Mouse (Mus musculus) neural tube, embryonic 13.5 days (tissue): ENCODE measurements around the gene Htr2b. TPM values are rescaled to one million over a fixed set of nuclear protein-coding genes. Genes with fewer than 3 reads are reported as not detected.

ENCODE experiments used
- ATAC-seq: fragments of 200-750 bp; cut with Nextera tagmentation; 2 replicates; pipeline ENCODE4 v1.8.0; 2017; ENCODE audit warnings: low read depth, mild to moderate bottlenecking, moderate TSS enrichment, moderate library complexity
- H3K27ac ChIP-seq: fragments of 300-500 bp; sonication (generic); replicated peaks from 2 replicates; pipeline ENCODE4 v1.5.1; 2015; ENCODE audit warnings: moderate library complexity, mild to moderate bottlenecking, inconsistent platforms
- H3K27me3 ChIP-seq: fragments of 300-500 bp; sonication (generic); 2 replicates; pipeline ENCODE4 v1.6.1; 2015; ENCODE audit warnings: mild to moderate bottlenecking, inconsistent platforms
- H3K36me3 ChIP-seq: fragments of 300-500 bp; sonication (generic); 2 replicates; pipeline ENCODE4 v1.6.1; 2015; ENCODE audit warnings: mild to moderate bottlenecking, inconsistent platforms
- H3K4me1 ChIP-seq: fragments of 300-500 bp; sonication (generic); replicated peaks from 2 replicates; pipeline ENCODE4 v1.6.1; 2015; ENCODE audit warnings: inconsistent platforms
- H3K4me2 ChIP-seq: fragments of 300-500 bp; sonication (generic); 2 replicates; pipeline ENCODE4 v1.6.1; 2015; ENCODE audit warnings: inconsistent platforms, mild to moderate bottlenecking, moderate library complexity
- H3K4me3 ChIP-seq: fragments of 300-500 bp; sonication (generic); 2 replicates; pipeline ENCODE4 v1.5.1; 2015; ENCODE audit warnings: mild to moderate bottlenecking, inconsistent platforms
- H3K9ac ChIP-seq: fragments of 300-500 bp; sonication (generic); 2 replicates; pipeline ENCODE4 v1.6.1; 2015; ENCODE audit warnings: moderate library complexity, mild to moderate bottlenecking, inconsistent platforms
- H3K9me3 ChIP-seq: fragments of 300-500 bp; sonication (generic); 2 replicates; pipeline ENCODE4 v1.6.1; 2016; ENCODE audit warnings: inconsistent platforms
- WGBS: fragments of 180-500 bp; shearing (Covaris S2); methylation state at CpG from one replicate; pipeline ENCODE4 v1.1.7; 2015; 5-methylcytosine and 5-hydroxymethylcytosine counted together
- polyA plus RNA-seq: library from polyadenylated mRNA; unstranded; fragments of >200 nt; fragmentation: Nextera tagmentation; extraction: Ambion mirVana; gene quantifications from 2 replicates; pipeline ENCODE4 v1.2.1, GENCODE M21; 2015

Gene Htr2b
- polyA plus RNA-seq, 1 experiment from 2014 or later = 0.27 TPM

DNA sequence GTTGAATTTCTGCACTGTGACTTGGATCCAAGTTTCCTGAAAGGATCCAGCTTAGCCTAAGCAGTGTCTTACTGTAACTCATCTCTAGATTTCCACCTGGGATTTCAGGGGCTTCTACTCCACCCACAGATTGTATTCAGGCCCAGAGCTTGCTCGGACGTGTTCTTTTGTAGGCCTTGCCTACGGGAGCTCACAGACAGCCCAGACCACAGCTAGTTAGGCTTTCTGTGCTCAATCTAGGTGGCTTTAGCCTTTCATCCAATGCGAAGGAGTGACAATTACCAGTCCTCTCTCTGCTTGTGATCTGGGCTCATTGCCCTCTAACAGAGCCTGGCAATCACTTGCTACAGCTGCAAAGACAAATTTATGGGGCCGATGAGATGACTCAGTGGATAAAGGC is 34.5 kb upstream of the Htr2b start:
- H3K4me1 ChIP-seq = no peaks in the 10 kb centered on the region
- H3K4me2 ChIP-seq = no peak overlapping the region
- ATAC-seq = no peak
- H3K4me3 ChIP-seq = no peak overlapping the region
- no peaks in the 10 kb centered on the region for H3K27me3 ChIP-seq
- no peaks in the 10 kb centered on the region for H3K9me3 ChIP-seq
- H3K27ac ChIP-seq = no peak overlapping the region
- H3K36me3 ChIP-seq = peaks cover 8% of the 10 kb centered on the region; the same call in 1 of the 2 replicates
- no peak overlapping the region for H3K9ac ChIP-seq
- 81% methylated on average over 5 of the region's 5 CpGs for WGBS

DNA sequence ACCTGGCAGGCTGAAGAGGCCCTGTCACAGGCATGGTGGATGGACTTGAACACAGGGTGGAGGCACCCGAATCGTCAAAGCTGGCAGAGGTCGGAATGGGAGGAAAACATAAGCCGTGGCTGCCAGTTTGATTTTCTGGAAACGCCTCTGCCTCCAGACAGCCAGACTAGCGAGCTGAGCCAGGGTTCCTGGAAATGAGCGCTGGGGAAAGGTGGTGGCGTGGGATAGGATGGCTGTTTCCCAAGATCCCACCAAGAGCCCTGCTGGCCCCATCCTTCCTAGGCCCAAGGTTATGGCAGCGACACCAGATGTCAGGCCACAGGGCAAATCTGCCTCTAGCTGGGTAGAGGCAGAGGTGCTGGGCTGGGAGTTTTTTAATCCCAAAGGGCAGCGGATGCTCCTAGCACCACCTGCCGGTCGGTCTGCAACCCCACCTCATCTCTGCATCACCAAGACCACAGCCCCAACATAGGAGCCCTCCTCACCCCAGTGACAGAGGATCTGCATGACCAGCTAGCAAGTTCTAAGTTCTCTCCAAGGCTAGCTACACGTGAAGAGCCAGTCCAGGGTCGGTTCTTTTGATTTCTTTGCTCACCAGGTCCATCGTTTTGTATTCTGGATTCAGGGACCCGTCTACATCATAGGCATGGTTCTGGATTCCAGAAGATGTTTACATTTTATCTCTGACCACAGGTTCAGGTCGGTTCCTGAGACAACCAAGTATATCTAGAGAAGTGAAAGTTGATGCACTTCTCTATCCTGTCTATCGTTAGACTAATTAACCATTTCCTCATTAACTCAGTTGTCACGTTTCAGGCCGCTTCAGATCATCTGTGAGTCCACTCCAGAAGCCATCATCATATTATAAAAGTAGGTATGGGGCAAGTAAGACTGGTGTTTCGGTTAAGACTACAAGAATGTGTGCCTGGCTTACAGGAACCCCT is 32.5 kb upstream of the Htr2b start:
- no peaks in the 10 kb centered on the region for H3K27me3 ChIP-seq
- no peak overlapping the region for H3K4me2 ChIP-seq
- ATAC-seq = no peak
- no peak overlapping the region for H3K4me3 ChIP-seq
- 80% methylated on average over 21 of the region's 21 CpGs for WGBS
- no peaks in the 10 kb centered on the region for H3K9me3 ChIP-seq
- H3K9ac ChIP-seq = no peak overlapping the region
- no peaks in the 10 kb centered on the region for H3K4me1 ChIP-seq
- H3K36me3 ChIP-seq = peaks cover 27% of the 10 kb centered on the region
- no peak overlapping the region for H3K27ac ChIP-seq

DNA sequence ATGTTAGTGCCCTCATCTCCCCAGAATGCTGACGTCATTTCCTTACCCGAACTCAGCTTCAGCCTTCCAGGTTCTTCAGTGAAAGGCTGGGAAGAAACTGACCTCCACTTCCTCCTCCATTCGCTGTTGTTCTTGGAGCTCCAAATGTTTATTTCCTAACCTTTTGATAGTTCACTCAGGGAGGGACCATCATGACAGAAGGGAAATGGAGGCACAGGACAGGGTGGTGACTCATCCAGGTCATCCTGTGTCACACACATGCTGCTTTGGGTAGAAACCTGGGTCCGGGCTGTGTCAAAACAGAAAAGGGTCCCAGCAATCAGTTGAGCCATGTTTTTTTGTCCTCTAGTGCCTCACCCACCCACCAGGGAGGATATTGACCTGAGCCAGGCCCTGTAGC is 31.4 kb upstream of the Htr2b start:
- H3K4me1 ChIP-seq = no peaks in the 10 kb centered on the region
- WGBS = 87% methylated on average over 4 of the region's 4 CpGs
- H3K9me3 ChIP-seq = no peaks in the 10 kb centered on the region
- peaks cover 37% of the 10 kb centered on the region for H3K36me3 ChIP-seq
- H3K27ac ChIP-seq = no peak overlapping the region
- no peak overlapping the region for H3K9ac ChIP-seq
- H3K4me2 ChIP-seq = no peak overlapping the region
- no peak for ATAC-seq
- no peaks in the 10 kb centered on the region for H3K27me3 ChIP-seq
- no peak overlapping the region for H3K4me3 ChIP-seq

- ATAC-seq = no peak
- H3K27me3 ChIP-seq = no peaks in the 10 kb centered on the region
- no peaks in the 10 kb centered on the region for H3K9me3 ChIP-seq
- 95% methylated on average over 3 of the region's 3 CpGs for WGBS
- no peak overlapping the region for H3K4me3 ChIP-seq
- H3K36me3 ChIP-seq = peaks cover 56% of the 10 kb centered on the region
- H3K27ac ChIP-seq = no peak overlapping the region
- no peaks in the 10 kb centered on the region for H3K4me1 ChIP-seq
- no peak overlapping the region for H3K4me2 ChIP-seq
- no peak overlapping the region for H3K9ac ChIP-seq
Measured at GRCm38 (mm10) chr1:86141081-86141480, 29.3 kb upstream of the Htr2b start.

DNA sequence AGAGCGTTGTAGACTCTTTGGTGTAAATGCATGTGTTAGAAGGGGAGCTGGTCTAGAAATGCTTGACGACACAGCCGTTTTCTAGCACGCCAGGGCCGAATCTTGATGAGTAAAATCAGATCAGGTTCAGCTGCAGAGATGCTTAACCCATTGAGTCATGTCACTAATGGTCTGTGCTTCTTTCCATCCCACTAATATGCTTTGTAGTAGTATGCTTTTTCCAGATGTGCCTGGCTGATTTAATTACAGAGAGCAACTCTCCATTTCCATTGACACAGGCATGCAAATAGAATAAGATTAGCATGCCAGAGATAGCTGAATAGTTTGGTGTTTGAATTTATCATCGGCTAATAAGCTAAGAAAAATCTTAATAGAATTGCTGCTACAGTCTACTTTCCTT is 23.5 kb upstream of the Htr2b start:
- peaks cover 86% of the 10 kb centered on the region for H3K36me3 ChIP-seq
- H3K9me3 ChIP-seq = no peaks in the 10 kb centered on the region
- no peak overlapping the region for H3K4me3 ChIP-seq
- no peak for ATAC-seq
- no peak overlapping the region for H3K4me2 ChIP-seq
- no peaks in the 10 kb centered on the region for H3K27me3 ChIP-seq
- no peak overlapping the region for H3K27ac ChIP-seq
- no peak overlapping the region for H3K9ac ChIP-seq
- 91% methylated on average over 6 of the region's 6 CpGs for WGBS
- no peaks in the 10 kb centered on the region for H3K4me1 ChIP-seq

DNA sequence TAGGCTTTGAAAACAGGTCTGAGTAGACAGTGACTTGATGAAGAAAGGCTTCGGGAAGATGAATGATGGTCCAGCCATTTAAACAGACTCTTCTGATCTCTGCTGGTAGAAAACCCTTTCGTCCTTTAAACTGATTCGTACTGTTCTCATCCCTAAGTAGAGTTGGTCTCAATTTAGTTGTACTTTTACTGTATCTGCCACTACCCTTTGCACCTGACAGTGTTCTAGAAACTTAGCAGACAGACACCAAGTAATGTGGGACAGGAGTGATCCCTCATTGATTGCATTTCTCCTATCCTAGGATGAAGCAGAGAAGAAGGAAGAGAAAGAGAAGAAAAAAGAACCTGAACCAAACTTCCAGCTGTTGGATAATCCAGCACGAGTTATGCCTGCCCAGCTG is 21.6 kb upstream of the Htr2b start, which contains the start of gene Gm21972:
Gene Gm21972, plus strand, starts transcription at position 301 of the 400 bp plus-strand sequence.
- Histone ChIP-seq H3K9me3 (no peaks in the 10 kb centered on the region), H3K27ac (no peak within 1 kb of the TSS), H3K4me2 (no peak within 1 kb of the TSS), H3K4me1 (no peaks in the 10 kb centered on the region), H3K4me3 (no peak within 1 kb of the TSS), H3K9ac (no peak within 1 kb of the TSS), H3K36me3 (peaks cover 85% of the 10 kb centered on the region), H3K27me3 (no peaks in the 10 kb centered on the region)
- ATAC-seq = no peak
- WGBS = 96% methylated on average over 4 of the region's 4 CpGs

GRCm38 (mm10) chr1:86126036-86126435 is 14.3 kb upstream of the Htr2b start:
- Histone ChIP-seq H3K9me3 (no peaks in the 10 kb centered on the region), H3K27ac (no peak overlapping the region), H3K36me3 (peaks cover 82% of the 10 kb centered on the region), H3K4me2 (no peak overlapping the region), H3K9ac (no peak overlapping the region), H3K4me1 (no peaks in the 10 kb centered on the region), H3K4me3 (no peak overlapping the region), H3K27me3 (no peaks in the 10 kb centered on the region)
- ATAC-seq = no peak
- WGBS = 92% methylated on average over 2 of the region's 2 CpGs

GRCm38 (mm10) chr1:86119549-86119948 is 7.8 kb upstream of the Htr2b start:
- no peak overlapping the region for H3K9ac ChIP-seq
- no peaks in the 10 kb centered on the region for H3K9me3 ChIP-seq
- H3K4me3 ChIP-seq = no peak overlapping the region
- H3K27ac ChIP-seq = no peak overlapping the region
- no peaks in the 10 kb centered on the region for H3K27me3 ChIP-seq
- peaks cover 65% of the 10 kb centered on the region for H3K36me3 ChIP-seq
- ATAC-seq = no peak
- no peak overlapping the region for H3K4me2 ChIP-seq
- no peaks in the 10 kb centered on the region for H3K4me1 ChIP-seq
- 90% methylated on average over 4 of the region's 4 CpGs for WGBS

- ATAC-seq = no peak
- WGBS = 96% methylated on average over 3 of the region's 3 CpGs
- H3K4me3 ChIP-seq = no peak overlapping the region
- H3K4me1 ChIP-seq = 0 out of 2 replicates have a peak, but pooled peaks cover 5% of the 10 kb centered on the region
- H3K27ac ChIP-seq = no peak overlapping the region
- H3K9me3 ChIP-seq = no peaks in the 10 kb centered on the region
- no peak overlapping the region for H3K9ac ChIP-seq
- no peak overlapping the region for H3K4me2 ChIP-seq
- no peaks in the 10 kb centered on the region for H3K27me3 ChIP-seq
- peaks cover 25% of the 10 kb centered on the region for H3K36me3 ChIP-seq
Measured at GRCm38 (mm10) chr1:86114141-86114540, 2.4 kb upstream of the Htr2b start.

- ATAC-seq = no peak
- WGBS = 96% methylated on average over 1 of the region's 1 CpGs
- Histone ChIP-seq H3K4me1 (no peaks in the 10 kb centered on the region), H3K27me3 (no peaks in the 10 kb centered on the region), H3K4me2 (no peak overlapping the region), H3K4me3 (no peak overlapping the region), H3K36me3 (peaks cover 12% of the 10 kb centered on the region; the same call in 1 of the 2 replicates), H3K9ac (no peak overlapping the region), H3K9me3 (no peaks in the 10 kb centered on the region), H3K27ac (no peak overlapping the region)
Measured at GRCm38 (mm10) chr1:86105054-86105453, 6.7 kb downstream of the Htr2b start.

DNA sequence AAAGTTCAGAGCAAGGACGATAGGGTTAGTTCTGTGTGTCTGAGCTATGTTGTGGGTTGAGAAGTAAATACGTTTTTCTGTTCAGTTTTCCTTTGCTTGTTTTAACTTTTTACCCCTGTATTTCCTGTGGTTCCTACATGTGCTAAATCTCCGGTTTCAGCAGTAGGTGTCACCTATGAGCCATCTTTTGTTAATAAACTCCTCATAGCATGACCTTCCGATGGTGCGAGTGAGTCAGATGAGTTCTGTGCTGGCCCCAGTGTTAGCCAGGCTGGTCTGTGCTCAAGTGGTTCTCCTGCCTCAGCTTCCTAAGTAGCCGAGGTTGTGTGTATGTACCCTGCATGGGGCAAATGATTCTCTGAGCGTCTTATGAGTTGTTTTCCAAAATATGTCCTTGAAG is 17.4 kb downstream of the Htr2b start:
- no peak for ATAC-seq
- Histone ChIP-seq H3K27me3 (no peaks in the 10 kb centered on the region), H3K9ac (no peak overlapping the region), H3K4me2 (no peak overlapping the region), H3K4me3 (no peak overlapping the region), H3K9me3 (no peaks in the 10 kb centered on the region), H3K4me1 (no peaks in the 10 kb centered on the region), H3K27ac (no peak overlapping the region), H3K36me3 (peaks cover 77% of the 10 kb centered on the region)
- 87% methylated on average over 7 of the region's 7 CpGs for WGBS

DNA sequence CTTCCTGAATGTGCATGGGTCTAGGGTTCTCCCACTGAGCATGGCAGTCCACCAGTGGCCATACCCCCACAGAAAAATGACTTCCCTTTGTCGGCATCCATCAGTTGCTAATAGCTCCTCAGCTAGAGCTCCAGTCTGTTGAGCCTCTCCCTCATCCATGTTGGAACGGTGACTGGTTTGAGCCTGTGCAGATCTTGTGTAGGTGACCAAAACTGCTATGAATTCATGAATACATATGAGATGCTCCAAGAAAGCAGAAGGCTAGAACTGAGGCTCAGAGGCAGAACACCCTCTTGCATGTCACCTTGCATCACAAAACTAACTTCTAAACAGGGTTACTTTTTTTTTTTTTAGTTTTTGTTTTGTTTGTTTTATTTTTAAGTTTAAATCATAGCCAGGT is 35.2 kb downstream of the Htr2b start:
- H3K4me1 ChIP-seq = no peaks in the 10 kb centered on the region
- no peak overlapping the region for H3K4me3 ChIP-seq
- 95% methylated on average over 2 of the region's 2 CpGs for WGBS
- H3K36me3 ChIP-seq = peaks cover 83% of the 10 kb centered on the region
- no peak overlapping the region for H3K4me2 ChIP-seq
- no peak overlapping the region for H3K27ac ChIP-seq
- 0 out of 2 replicates have a peak, but pooled peaks cover 3% of the 10 kb centered on the region for H3K9me3 ChIP-seq
- H3K9ac ChIP-seq = no peak overlapping the region
- H3K27me3 ChIP-seq = no peaks in the 10 kb centered on the region
- ATAC-seq = no peak
